Mouse (Mus musculus) myocyte (in vitro differentiated cells): ENCODE measurements at regions not wholly inside any gene's neighbourhood (a gene's known extent, or its start where the extent isn't known, plus 50 kb on each side); places are given as distances from the start of the nearest gene placed in this dataset.

Source experiments
- CEBPB ChIP-seq: IDR thresholded peaks from 2 replicates; pipeline ENCODE4 v1.6.1; 2011; ENCODE audit warnings: mild to moderate bottlenecking, moderate library complexity; ENCODE audit not compliant: poor library complexity, insufficient read depth, severe bottlenecking
- E2F4 ChIP-seq: IDR thresholded peaks from one replicate; pipeline ENCODE4 v1.6.1; 2011; ENCODE audit warnings: mild to moderate bottlenecking, control low read depth, moderate library complexity; ENCODE audit not compliant: insufficient read depth
- MAX ChIP-seq: IDR thresholded peaks from one replicate; pipeline ENCODE4 v1.6.1; 2011; ENCODE audit warnings: low read depth, mild to moderate bottlenecking, control low read depth
- MYOD1 ChIP-seq, 3 experiments: IDR thresholded peaks; one replicate each; pipeline ENCODE4 v1.6.1; 2011; ENCODE audit warnings: control low read depth in 2 of 3, low read depth in 2 of 3, mild to moderate bottlenecking in 2 of 3, moderate library complexity in 1 of 3; ENCODE audit not compliant: insufficient read length in 2 of 3, control insufficient read depth in 1 of 3
- MYOG ChIP-seq, 3 experiments: IDR thresholded peaks; one replicate each; pipeline ENCODE4 v1.6.1; 2011; ENCODE audit warnings: control low read depth in 2 of 3, low read depth in 2 of 3, mild to moderate bottlenecking in 2 of 3; ENCODE audit not compliant: insufficient read length in 2 of 3, control insufficient read depth in 1 of 3, insufficient read depth in 1 of 3
- POLR2A ChIP-seq: IDR thresholded peaks from one replicate; pipeline ENCODE4 v1.6.1; 2011; ENCODE audit warnings: low read depth, mild to moderate bottlenecking, control low read depth, moderate library complexity; ENCODE audit not compliant: insufficient read length
- POLR2AphosphoS2 ChIP-seq: IDR thresholded peaks from one replicate; pipeline ENCODE4 v1.6.1; 2011; ENCODE audit warnings: low read depth, control low read depth; ENCODE audit not compliant: insufficient read length
- SRF ChIP-seq: IDR thresholded peaks from one replicate; pipeline ENCODE4 v1.6.1; 2011; ENCODE audit warnings: low read depth; ENCODE audit not compliant: control insufficient read depth, insufficient read length
- TCF12 ChIP-seq: IDR thresholded peaks from one replicate; pipeline ENCODE4 v1.6.1; 2011; ENCODE audit warnings: mild to moderate bottlenecking, control low read depth; ENCODE audit not compliant: poor library complexity, insufficient read depth, severe bottlenecking
- TCF3 ChIP-seq: IDR thresholded peaks from one replicate; pipeline ENCODE4 v1.6.1; 2011; ENCODE audit warnings: low read depth, control low read depth; ENCODE audit not compliant: insufficient read length
- USF1 ChIP-seq: IDR thresholded peaks from one replicate; pipeline ENCODE4 v1.6.1; 2011; ENCODE audit warnings: low read depth, mild to moderate bottlenecking, control low read depth, moderate library complexity

DNA sequence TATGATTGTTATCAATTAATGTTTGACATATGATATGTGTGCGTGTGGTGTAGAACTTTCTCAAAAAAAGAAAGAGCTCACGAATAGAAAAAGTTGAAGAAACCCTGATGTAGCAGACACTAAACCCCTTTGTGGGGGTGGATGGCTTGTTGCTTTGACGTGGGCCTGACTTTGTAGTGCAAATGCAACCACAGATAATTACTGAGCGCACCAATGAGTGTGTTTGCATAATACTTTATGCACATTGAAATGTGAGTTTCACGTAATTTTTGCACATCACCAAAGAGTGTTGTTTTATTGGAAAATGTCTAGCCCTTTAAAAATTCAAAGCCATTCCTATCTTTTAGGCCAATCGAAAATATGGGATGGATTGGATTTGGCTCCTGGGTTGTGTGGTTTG lies 51.7 kb upstream of the Mdm1 start:
- TF ChIP-seq MAX (no peak), POLR2A (no peak), POLR2AphosphoS2 (no peak), CEBPB (no peak), USF1 (no peak), MYOG (IDR thresholded peaks at IDR 0.05; ENCODE audit: control insufficient read depth in 1 of 3, insufficient read depth in 1 of 3, insufficient read length in 2 of 3, low read depth in 2 of 3) (no peak), E2F4 (no peak), MYOD1 (IDR thresholded peaks at IDR 0.05; ENCODE audit: control insufficient read depth in 1 of 3, insufficient read length in 2 of 3, low read depth in 2 of 3) (no peak), TCF12 (no peak), SRF (no peak), TCF3 (no peak)
